Mouse (Mus musculus): Measurements from ENCODE around the gene Smyd3.
"Not testable (repeated sequence)": the region's sequence is repeated elsewhere in the genome, so short reads cannot be mapped to it uniquely, and the experiment has no call there.

Gene Smyd3

DNA sequence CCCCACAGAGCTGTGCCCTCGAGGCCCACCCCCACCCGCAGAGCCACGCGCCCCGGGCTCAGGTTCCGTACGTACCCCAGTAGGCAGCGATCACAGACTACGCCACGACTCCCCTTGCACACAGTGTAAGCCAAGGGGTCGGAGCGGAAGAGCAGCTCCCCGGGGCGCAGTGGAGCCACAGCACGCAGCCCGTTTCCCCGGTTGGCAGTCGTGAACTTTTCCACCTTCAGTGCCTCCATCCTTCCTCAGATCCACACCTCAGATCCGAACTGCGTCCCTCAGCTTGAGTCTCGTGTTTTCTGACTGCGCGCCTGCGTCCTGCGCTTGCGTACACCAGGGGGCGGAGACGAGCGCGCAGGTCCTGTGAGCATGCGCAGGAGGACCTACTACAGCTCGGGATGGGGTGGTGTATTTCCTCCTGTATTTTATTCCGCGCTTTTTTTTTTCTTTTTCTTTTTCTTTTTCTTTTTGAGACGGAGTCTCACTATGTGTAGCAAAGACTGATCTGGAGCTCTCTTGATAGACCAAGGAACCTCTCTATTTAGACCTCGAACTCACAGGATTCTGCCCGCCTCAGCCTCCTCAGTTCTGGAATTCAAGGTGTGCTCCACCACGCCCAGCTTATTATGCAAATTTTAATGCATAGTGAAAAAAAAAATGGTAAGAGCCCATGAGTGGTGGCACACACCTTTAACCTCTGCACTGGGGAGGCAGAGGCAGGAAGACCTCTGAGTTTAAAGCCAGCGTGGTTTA, at the start of gene Smyd3:
TSS of gene Smyd3 (minus strand) at position 329 of the 753 bp plus-strand sequence.
- in situ Hi-C loops (cut with MboI), result no loop called here

DNA sequence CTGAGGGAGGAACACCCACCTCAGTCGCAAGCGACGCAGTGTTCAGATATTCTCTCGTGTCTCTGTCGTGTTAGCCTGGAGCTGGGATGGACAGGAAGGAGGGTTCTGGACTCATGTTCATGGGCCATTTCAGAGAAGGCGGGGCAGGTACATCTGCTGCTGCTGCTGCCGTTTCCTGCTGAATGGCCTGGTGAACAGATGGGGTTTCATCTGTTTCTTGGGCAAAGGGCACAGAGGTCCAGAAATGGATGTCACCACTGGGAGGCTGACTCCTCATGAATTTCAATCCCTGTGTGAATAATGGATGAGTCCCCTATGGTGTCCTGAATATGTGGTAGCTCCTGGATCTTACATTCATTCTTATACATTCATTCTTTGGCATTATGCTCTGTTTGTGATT, 49.7 kb upstream of the Smyd3 start:
- in situ Hi-C loops (cut with MboI), result no loop called here

DNA sequence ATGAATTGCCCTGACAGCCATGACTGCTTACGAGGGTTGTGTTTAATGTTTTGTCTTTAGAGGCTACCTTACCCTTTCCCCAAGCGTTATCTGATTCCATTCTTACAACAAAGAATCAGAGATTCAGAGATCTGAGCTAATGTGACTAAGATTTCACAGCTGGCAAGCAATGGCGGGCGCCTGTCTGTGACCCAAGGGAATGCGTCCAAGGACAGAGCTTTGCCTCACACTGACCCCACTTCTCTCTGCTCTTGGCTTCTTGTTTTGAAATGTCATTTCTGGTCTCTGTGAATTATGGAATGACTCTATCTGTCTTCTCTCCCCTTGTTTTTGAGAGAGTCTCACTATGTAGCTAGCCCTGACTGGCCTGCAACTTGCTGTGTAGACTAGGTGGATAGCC, 46.1 kb upstream of the Smyd3 start:
- in situ Hi-C loops (cut with MboI), result no loop called here

DNA sequence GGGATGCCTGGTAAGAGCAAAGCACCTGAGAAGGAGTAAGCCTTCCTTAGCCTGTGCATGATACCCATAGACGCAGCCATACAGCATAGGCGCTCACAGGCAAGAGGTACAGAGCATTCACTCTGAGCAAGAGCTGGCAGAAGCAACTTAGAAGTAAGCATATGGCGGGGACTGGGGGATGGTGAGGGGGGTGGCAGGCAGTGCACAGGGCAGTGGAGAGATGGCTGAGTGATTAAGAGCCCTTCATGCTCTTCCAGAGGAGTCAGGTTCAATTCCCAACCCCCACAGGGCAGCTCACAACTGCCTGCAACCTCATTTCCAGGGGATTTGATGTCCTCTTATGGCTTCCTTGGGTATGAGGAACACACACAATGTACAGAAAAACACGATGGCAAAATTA, 45.4 kb upstream of the Smyd3 start:
- in situ Hi-C loops (cut with MboI), result no loop called here

DNA sequence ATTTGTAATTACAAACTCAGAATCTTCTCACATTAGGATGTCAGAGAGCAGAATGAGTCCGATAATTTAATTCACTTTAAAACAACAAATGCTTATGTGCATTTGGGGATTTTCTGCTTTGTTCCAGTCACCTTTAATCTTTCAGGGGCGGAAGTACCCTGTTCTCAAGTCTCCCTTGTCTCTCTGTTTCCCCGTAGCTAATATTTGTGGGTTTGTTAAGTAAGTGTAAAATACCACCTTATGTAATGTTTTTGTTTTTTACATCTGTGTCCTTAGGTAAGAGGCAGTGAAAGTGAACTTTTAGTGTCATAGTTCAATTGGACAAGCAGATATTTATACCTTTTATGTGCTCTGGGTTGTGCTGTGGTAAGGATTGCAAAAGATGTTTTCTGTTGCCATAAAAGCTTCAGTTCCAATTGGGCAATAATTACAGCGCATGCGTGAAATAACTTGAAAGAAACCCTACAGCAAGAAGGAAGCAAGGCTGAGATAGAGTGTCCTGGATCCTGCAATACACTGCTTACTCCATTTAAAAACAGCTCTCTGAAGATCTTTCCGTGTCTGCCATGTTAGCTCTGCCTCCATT, 43.1 kb upstream of the Smyd3 start:
- in situ Hi-C loops (cut with MboI), result no loop called here

DNA sequence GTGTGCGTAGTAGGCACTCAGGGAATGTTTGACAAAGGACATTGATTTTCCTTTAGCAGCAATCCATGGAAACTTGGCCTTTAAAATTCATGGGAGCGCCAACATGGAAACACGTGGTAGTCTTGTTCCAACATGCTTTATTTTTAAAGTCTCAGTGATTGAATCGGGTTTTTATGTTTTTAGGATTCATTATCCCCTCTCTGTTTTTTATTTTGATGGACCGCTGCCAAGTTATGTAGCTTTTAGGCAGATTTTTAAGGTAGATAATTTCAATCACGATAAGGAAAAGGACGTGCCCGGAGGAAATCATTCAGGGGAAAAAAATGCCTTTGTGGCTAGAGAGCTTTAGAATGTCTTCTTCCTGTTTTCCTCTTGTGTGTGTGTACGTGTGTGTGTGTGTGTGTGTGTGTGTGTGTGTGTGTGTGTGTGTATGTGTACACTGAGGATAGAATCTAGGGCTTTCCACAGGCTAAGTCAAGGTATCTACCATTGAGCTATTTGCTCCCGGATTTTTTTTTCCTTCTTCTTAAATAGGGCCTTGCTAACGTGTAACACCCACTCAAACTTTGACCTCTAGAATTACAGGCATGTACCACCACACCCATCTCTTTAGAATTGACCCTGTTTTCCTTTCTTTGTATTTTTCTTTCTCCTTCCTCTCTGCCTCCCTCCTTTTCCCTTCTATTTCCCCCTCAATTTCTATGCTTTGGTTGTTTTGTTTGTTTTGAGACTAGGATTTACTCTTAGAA, 41.8 kb upstream of the Smyd3 start:
- in situ Hi-C loops (cut with MboI), result no loop called here

DNA sequence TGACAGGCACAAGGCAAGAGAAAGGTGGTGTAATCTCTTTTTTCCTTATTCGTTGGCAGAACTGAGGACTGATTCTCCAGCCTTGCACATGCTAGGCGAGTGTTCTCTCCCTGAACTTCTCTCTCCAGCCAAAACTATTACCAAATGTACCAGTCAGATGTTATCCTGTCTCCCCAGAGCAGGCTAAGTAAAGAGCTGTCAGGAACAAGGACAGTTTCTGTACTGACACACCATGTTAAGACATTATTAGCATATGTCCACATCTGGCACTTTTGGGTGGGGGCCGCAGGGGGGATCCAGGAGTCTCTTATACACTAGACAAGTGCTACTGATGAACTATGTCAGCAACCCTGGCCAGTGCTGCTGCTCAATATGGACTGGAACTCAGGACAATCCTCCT, 39.1 kb upstream of the Smyd3 start:
- in situ Hi-C loops (cut with MboI), result no loop called here

DNA sequence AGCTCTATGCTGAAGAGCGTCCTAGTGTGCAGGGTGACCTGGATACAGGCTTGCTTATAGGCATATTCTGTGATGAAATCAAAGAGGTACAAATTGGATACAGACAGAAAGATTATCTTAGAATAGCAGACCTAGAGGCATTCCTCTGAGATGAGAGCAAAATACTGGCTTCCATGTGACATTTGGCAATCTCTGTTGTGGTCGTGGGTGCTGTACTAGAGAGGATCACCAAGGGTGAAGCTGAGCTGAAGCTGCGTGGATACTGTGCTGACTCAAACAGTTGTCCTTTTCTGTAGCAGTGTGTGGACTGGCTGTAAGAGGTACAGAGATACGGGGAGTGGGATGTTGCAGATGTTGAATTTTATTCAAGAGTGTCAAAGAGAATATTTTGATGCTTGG, 36.1 kb upstream of the Smyd3 start:
- in situ Hi-C loops (cut with MboI), result no loop called here

DNA sequence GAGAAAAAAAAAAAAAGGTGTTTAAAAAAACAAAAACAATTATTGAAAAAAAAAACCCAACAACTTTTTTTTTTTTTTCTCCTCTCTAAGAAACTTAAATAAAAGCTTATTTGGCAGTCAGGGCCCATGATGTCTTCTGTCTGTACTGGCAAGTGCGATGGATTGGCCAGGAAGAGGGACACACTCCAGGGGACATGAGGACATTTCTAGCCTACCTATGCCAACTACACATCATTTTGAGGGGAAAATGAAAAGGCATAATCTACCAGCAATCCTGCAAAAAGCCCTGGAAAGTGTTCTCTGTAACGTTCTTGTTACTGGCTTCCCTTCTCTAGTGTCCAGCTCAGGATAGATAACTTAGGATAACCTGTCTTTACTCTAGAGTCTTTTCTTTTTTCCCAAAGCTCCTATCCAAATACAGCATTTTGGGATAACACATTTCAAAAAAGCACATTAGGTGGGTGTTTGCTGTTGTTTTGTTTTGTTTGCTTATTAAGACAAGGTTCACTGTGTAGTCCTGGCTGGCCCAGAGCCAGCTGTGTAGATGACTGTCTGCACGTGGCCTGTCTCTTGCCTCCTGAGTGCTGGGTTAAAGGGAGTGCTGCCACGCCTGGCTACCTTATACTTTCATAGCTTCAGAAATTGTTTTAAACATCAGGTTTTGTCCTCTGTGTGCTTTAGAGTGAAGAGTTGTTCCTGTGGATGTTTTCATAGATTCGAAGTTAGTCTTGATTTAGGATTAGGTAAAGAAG, 35.5 kb upstream of the Smyd3 start:
- in situ Hi-C loops (cut with MboI), result no loop called here

DNA sequence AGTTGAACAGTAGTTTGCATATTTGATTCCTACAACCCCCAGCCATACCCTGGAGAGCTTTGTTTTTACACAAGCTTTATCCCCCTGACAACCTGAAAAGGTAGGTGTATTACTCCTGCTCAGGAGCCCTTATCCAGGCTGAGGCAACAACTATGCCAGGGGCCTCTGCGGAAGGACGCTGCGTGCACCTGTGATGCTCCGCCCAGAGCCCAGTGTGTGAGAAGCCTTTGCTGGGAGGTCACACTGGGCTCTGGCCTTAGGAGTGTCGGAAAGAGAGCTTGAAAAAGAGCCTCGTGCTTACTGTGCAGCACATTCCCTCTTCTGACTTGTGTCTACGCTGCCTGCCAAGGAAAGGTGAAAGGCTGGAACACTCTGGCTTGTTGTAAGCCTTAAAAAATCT, 34.9 kb upstream of the Smyd3 start:
- in situ Hi-C loops (cut with MboI), result no loop called here

DNA sequence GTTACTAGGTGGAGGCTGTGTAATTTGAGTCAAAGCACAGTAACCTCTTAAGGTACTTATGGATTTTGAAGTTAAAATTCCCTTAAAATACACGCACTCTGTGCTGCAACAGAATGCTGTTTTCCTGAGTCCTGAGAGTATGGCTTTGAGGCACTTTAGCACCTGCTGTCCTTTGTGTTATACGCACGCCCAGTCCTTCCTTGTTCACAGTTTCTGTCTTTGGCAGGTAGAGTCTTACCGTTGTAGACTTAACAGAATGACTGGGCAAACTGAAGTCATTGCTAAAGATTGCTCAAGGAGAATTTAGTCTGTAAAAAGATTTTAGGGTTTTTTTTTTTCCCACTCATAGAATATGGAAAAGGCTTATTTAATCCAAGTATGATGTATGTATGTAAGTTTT, 34.1 kb upstream of the Smyd3 start:
- in situ Hi-C loops (cut with MboI), result no loop called here

DNA sequence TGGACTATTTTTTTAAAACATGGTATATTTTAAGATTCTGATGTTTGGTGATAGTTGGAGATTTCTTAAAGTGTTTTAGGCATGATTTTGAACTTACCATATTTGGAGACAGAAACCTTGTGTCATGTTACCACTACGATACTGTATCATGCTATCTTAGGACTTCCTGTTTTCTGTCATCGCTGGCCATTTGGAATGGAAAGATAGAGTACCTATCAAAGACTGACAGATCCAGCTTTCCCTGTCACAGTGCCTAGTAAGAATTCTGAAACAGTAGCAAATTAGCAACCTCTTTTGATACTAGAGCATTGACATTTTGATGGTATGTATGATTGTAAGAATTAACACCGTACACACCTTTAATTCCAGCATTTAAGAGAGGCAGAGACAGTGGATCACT, 33.5 kb upstream of the Smyd3 start:
- in situ Hi-C loops (cut with MboI), result no loop called here

DNA sequence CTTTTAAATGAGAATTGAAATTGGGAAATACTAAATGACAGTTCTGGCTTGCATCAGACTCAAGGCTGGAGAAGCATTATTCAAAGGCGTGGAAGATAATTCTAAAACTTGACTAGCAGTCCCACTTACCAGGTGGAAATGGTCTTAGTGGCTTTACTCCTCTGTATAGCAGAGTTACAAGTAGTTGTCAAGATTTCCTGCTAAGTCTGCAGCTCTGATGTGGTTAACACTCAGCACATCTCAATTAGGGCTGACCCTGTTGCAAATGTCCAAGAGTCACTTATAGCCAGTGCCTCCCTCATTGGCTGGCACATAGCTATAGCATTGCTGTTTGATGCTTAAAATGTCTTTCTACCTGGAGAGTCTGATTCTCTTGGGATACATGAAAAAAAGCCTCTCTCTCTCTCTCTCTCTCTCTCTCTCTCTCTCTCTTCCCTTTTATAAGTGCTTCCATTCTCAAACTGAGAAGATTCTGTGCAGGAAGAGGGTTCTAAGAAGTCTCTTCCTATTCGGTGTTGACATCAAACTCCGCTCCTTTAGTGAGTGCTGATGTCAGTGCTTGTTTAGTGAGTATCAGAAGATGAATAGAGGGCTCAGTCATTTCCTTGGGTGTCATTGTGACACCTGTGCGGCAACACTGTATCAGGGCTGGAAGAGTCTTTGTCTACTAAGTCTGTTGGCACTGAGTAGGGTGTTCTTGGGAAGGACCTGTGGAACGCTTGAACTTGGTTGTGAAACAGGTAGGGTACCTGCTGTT, 31.3 kb upstream of the Smyd3 start:
- in situ Hi-C loops (cut with MboI), result no loop called here

DNA sequence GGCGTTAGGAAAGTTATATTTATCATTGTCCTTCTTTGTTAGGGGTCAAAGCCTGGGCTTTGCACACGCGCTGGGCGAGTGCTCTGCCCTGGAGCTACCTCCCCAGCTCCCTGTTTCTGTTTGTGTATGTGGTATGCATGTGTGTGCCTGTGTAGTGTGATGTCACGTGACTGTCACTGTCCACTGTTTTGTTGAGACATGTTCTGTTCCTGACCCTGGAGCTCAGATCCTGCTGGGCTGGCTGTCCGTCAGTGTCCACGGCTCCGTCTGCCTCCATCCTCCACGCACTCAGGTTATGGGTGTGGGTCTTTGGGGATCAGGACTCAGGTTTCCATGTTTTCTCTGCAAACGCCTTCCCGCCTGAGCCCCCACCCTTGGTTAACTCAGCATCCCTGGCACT, 30.4 kb upstream of the Smyd3 start:
- in situ Hi-C loops (cut with MboI), result no loop called here

DNA sequence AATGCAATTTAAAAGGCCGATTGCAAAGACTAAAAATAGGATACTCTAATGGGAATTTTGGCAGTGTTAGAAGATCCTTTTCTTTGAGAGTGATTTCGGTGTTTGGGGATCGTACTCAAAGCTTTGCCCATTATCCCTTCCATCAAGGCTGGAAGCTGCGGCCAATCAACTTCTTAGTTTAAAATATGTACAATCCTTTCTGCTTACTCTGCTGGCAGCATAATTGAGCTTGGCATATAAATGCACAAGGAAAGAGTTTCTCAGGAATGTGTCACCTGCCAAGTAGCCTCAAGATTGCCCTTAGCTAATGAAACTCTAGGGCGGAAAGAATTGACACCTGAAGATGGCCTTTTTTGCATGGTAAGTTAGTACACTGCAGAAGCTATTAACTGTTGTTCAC, 29.3 kb upstream of the Smyd3 start:
- in situ Hi-C loops (cut with MboI), result no loop called here

DNA sequence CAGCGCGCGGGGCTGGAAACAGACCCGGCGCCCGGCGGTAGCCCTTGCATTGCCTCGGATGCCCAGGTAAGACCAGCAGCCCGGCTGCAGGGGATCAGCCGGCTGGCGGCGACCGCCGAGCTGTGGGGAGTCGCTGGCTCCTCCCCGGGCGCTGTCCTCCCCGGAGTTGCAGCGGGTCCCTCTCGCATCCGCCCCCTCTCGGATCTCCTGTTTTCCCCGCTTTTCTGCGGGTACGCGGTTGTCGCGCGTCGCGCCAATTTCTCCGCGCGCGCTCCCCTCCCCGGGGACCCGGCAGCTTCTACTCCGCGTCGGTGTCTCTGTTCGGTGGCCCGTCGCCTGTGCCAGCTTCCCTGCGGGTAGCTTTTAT, 28.7 kb upstream of the Smyd3 start:
- in situ Hi-C loops (cut with MboI), result no loop called here

DNA sequence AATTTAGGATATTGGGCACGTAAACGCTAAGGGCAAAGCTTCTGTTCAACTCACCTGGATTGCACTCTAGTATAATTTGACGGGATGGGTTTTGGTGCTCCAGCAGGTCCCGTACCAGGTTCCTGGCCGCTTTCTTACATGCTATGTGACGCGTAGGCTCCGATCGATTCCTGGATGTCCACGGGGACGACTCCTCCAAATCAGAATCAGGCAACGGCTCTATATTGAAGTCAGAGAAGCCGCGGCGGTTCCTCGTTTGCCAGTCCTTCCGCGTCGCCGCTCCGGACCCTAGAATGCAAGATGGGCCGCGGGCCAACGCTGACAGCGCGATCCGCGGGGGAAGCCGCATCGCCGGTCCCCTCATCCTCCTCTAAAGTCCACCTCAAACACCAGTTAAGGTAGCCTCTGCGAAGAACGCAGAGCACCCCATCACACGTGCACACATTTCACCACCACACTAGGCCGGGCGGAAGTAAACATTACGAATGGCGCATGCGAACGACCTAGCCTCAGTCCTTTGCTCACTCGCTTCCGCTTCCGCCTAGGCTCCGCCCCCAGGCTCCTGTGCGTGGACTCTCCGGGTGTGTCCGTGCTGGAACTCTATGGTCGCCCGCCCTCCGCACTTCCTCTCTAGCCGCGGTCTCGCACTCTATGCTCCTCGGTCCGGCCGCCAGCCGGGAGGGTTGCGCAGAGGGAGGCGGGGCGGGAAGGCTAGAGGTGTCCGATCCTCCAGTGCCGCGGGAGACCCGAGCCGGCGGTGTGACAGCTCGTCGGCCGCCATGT, 28.1 kb upstream of the Smyd3 start, which contains the start of the genes Tfb2m and Cnst:
TSS of gene Tfb2m (minus strand) at position 500 of the 783 bp plus-strand sequence.
TSS of gene Cnst (plus strand) at position 603 of the 783 bp plus-strand sequence.
- in situ Hi-C loops (cut with MboI), result not testable (repeated sequence)

DNA sequence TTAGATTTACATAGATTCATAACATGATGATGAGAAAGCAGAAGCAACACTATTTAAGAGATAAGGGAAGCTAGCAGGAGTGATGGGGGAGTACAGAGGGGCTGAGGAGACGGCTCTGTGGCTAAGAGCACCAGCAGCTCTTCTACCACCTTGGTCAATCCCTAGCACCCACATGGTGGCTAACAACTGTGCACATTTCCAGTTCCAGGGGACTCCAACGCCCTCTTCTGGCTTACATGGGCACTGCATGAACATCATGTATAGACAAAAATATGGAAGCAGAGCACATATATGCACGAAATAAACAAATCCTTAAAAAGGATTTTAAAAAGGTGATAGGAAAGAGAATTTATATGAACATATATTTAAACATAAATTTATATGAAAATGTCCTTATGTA, 23.7 kb upstream of the Smyd3 start:
- in situ Hi-C loops (cut with MboI), result no loop called here

DNA sequence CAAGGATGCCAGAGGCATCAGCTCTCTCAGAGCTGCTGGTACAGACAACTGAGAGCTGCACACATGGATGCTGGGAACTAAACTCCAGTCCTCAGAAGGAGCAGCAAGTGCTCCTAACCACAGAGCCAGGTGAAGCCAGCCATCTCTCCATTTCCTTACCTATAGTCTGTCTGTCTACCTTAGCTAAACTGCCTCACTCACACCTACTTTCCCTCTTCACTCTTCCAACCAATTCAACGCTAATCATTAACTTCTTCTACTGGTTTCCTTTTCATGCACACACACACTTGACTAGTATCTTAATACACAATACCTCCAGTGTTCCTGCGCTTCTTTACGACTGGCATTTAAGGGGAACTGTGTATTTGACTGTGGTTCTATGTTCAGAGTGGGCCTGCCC, 22.0 kb upstream of the Smyd3 start:
- in situ Hi-C loops (cut with MboI), result no loop called here

DNA sequence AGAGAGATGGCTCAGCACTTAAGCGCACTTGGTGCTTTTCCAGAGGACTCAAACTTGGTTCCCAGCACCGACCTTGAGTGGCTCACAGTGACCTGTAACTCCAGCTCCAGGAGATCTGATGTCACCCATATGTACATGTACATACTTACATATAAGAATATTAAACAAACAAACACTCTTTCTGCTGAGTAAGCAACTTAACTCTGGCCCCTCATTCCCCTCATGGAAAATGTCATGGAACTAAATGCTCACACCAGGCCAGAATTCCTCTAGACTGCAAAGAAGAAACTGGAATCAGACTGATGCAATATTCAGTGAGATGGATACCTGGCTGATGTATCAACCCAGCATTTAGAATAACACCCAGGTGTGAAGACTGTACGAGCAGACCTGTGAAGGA, 21.2 kb upstream of the Smyd3 start:
- in situ Hi-C loops (cut with MboI), result no loop called here

DNA sequence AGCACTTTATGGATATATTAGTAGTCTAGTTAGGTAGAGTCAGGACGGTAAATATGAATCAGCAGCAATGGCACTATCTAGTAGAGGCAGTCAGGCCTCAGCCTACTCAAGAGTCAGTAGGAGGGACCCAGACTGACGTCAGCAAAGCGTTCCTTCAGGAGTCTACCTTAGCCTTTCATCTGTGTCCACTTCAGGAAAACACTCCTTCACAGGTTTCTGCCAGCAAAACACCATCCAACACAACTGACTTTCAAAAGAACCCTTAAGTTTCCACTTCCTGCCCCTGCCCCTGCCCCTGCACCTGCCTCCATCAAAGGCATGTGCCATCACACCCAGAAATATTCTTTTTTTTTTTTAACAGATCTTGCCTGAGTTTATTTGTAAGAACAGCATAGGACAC, 2.1 kb upstream of the Smyd3 start:
- in situ Hi-C loops (cut with MboI), result no loop called here
